Mouse (Mus musculus) cerebellum, postnatal 4 days (tissue): ENCODE data around the gene Nsf.
A peak's percentile ranks its signal among the peaks of the same experiment; 100 is the strongest.

Source experiments
- DNase-seq, 2 experiments: peaks; one replicate each; pipeline ENCODE4 v3.0.0; 2022; ENCODE audit warnings: low spot score in 2 of 2, mixed read lengths in 1 of 2

Nsf gene

GRCm38 (mm10) chr11:103838955-103839354 is 114.9 kb downstream of the Nsf start:
- DNase-seq: no peak

- DNase-seq: no peak
Measured at GRCm38 (mm10) chr11:103832331-103832730, 121.5 kb downstream of the Nsf start.

GRCm38 (mm10) chr11:103831766-103832165 is 122.1 kb downstream of the Nsf start:
- DNase-seq: no peak

GRCm38 (mm10) chr11:103830476-103830875 is 123.4 kb downstream of the Nsf start:
- no peak for DNase-seq

- DNase-seq: no peak
Measured at GRCm38 (mm10) chr11:103829956-103830355, 123.9 kb downstream of the Nsf start.

GRCm38 (mm10) chr11:103828866-103829265 is 125.0 kb downstream of the Nsf start:
- DNase-seq: no peak

GRCm38 (mm10) chr11:103827201-103827600 is 126.7 kb downstream of the Nsf start:
- no peak for DNase-seq

- DNase-seq: no peak
Measured at GRCm38 (mm10) chr11:103816719-103817118, 137.1 kb downstream of the Nsf start.

- DNase-seq: no peak
Measured at GRCm38 (mm10) chr11:103815986-103816385, 137.9 kb downstream of the Nsf start.

GRCm38 (mm10) chr11:103814808-103815207 is 139.0 kb downstream of the Nsf start:
- DNase-seq: no peak

- DNase-seq: no peak
Measured at GRCm38 (mm10) chr11:103811246-103811645, 142.6 kb downstream of the Nsf start.

- no peak for DNase-seq
Measured at GRCm38 (mm10) chr11:103810631-103811030, 143.2 kb downstream of the Nsf start.

GRCm38 (mm10) chr11:103809611-103810598 is 144.0 kb downstream of the Nsf start:
- DNase-seq: peak in 1 of 2 experiments; percentile 48

- DNase-seq: peak in 1 of 2 experiments; percentile 45
Measured at GRCm38 (mm10) chr11:103808771-103809610, 144.9 kb downstream of the Nsf start.

- DNase-seq: peak in 1 of 2 experiments; percentile 68
Measured at GRCm38 (mm10) chr11:103807966-103808365, 145.9 kb downstream of the Nsf start.

GRCm38 (mm10) chr11:103804804-103805203 is 149.1 kb downstream of the Nsf start:
- DNase-seq: no peak

GRCm38 (mm10) chr11:103804126-103804525 is 149.7 kb downstream of the Nsf start:
- DNase-seq: peak in 1 of 2 experiments; percentile 20

GRCm38 (mm10) chr11:103801128-103801527 is 152.7 kb downstream of the Nsf start:
- DNase-seq: no peak

- no peak for DNase-seq
Measured at GRCm38 (mm10) chr11:103789951-103790350, 163.9 kb downstream of the Nsf start.

- no peak for DNase-seq
Measured at GRCm38 (mm10) chr11:103780152-103780551, 173.7 kb downstream of the Nsf start.

- no peak for DNase-seq
Measured at GRCm38 (mm10) chr11:103774228-103774530, 179.7 kb downstream of the Nsf start.
